Mouse (Mus musculus): Measurements from ENCODE around the gene Nrxn1. TPM values are rescaled to one million over a fixed set of nuclear protein-coding genes. Genes with fewer than 3 reads are reported as not detected.
"Not testable (repeated sequence)": the region's sequence is repeated elsewhere in the genome, so short reads cannot be mapped to it uniquely, and the experiment has no call there.

Nrxn1 gene
- polyA plus RNA-seq, 3 experiments from 2014 or later: 0.11 to 0.81 TPM; not detected in 1

GRCm38 (mm10) chr17:90247071-90247849 lies 845.6 kb downstream of the Nrxn1 start:
- no peak for ATAC-seq

GRCm38 (mm10) chr17:90244339-90244738 lies 848.5 kb downstream of the Nrxn1 start:
- no peak for ATAC-seq

- ATAC-seq: no peak
Measured at GRCm38 (mm10) chr17:90238964-90239363, 853.9 kb downstream of the Nrxn1 start.

- no peak for ATAC-seq
Measured at GRCm38 (mm10) chr17:90238517-90238916, 854.4 kb downstream of the Nrxn1 start.

GRCm38 (mm10) chr17:90235674-90236073 lies 857.2 kb downstream of the Nrxn1 start:
- not testable (repeated sequence) for ATAC-seq

- no peak for ATAC-seq
Measured at GRCm38 (mm10) chr17:90234806-90235205, 858.1 kb downstream of the Nrxn1 start.

- no peak for ATAC-seq
Measured at GRCm38 (mm10) chr17:90208547-90208946, 884.3 kb downstream of the Nrxn1 start.

GRCm38 (mm10) chr17:90207617-90208016 lies 885.3 kb downstream of the Nrxn1 start:
- ATAC-seq: no peak

GRCm38 (mm10) chr17:90203993-90204392 lies 888.9 kb downstream of the Nrxn1 start:
- ATAC-seq: no peak

- no peak for ATAC-seq
Measured at GRCm38 (mm10) chr17:90202785-90203184, 890.1 kb downstream of the Nrxn1 start.

- ATAC-seq: no peak
Measured at GRCm38 (mm10) chr17:90196772-90197171, 896.1 kb downstream of the Nrxn1 start.

GRCm38 (mm10) chr17:90141602-90142001 lies 951.3 kb downstream of the Nrxn1 start:
- ATAC-seq: no peak

- ATAC-seq: no peak
Measured at GRCm38 (mm10) chr17:90130836-90131235, 962.0 kb downstream of the Nrxn1 start.

- no peak for ATAC-seq
Measured at GRCm38 (mm10) chr17:90129183-90129582, 963.7 kb downstream of the Nrxn1 start.

GRCm38 (mm10) chr17:90127561-90127960 lies 965.3 kb downstream of the Nrxn1 start:
- ATAC-seq: no peak

- no peak for ATAC-seq
Measured at GRCm38 (mm10) chr17:90122796-90123481, 969.9 kb downstream of the Nrxn1 start.

- no peak for ATAC-seq
Measured at GRCm38 (mm10) chr17:90116241-90116640, 976.6 kb downstream of the Nrxn1 start.

- ATAC-seq: no peak
Measured at GRCm38 (mm10) chr17:90094999-90095398, 997.9 kb downstream of the Nrxn1 start.

- ATAC-seq: no peak
Measured at GRCm38 (mm10) chr17:90088314-90088650, 1004.6 kb downstream of the Nrxn1 start.

- no peak for ATAC-seq
Measured at GRCm38 (mm10) chr17:90087616-90088313, 1005.1 kb downstream of the Nrxn1 start.

GRCm38 (mm10) chr17:90086826-90087225 lies 1006.0 kb downstream of the Nrxn1 start:
- ATAC-seq: no peak

- no peak for ATAC-seq
Measured at GRCm38 (mm10) chr17:90079003-90079402, 1013.9 kb downstream of the Nrxn1 start.

GRCm38 (mm10) chr17:90078488-90078887 lies 1014.4 kb downstream of the Nrxn1 start:
- no peak for ATAC-seq

- ATAC-seq: no peak
Measured at GRCm38 (mm10) chr17:90062866-90063265, 1030.0 kb downstream of the Nrxn1 start.
